Mouse (Mus musculus): ENCODE results near the gene Kdm1b. TPM values are rescaled to one million over a fixed set of nuclear protein-coding genes. Genes with fewer than 3 reads are reported as not detected.

The Kdm1b gene
- polyA plus RNA-seq, 1 experiment: 11.4 TPM

DNA sequence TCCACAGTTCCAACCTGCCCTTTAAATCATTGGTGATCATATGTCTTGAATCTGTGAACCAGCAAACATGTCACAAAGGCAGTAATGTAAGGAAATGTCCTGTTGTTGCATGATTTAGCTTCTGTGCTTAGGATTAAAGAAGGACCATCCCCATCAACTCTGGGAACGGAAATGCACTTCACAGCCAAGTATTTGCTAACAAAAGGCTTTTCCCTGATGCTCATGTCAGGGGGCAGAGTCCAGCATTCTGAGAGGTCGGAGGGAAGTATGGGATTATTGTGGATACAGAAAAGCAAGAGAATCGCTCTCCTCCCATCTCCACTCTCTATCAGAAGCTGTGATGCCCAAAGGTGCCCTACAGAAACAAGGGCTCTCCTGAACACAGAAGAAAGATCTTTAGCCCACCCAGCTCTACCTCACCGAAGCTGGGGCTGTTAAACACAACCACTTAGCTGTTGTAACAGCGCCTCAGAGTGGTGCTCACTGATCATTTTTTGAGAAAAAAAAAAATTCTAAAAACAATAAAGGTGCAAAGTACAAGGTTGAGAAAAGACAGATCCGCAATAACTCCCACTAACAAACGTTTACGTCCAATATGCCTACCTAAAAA is 1.2 kb upstream of the Kdm1b start:
- H3K27ac ChIP-seq (ENCODE audit: insufficient read depth, low read depth, low read length): peak overlapping the region; percentile 91; the same call in 1 of the 2 replicates
- peak; percentile 66 for DNase-seq
- peaks cover 24% of the 10 kb centered on the region; the same call in 1 of the 2 replicates for H3K4me1 ChIP-seq (ENCODE audit: control insufficient read depth, insufficient read depth, low read length)
- TF ChIP-seq CTCF (conservative IDR thresholded peaks at IDR 0.05; ENCODE audit: insufficient read depth, insufficient read length, low read depth, low read length) (peak; percentile 15; the same call in 1 of the 2 replicates), POLR2A (IDR thresholded peaks at IDR 0.05; ENCODE audit: low read depth, low read length) (no peak)
- H3K4me3 ChIP-seq (ENCODE audit: insufficient read depth, low read depth, low read length): peak overlapping the region; percentile 21
- H3K36me3 ChIP-seq (ENCODE audit: control insufficient read depth, insufficient read depth, low read length): no peaks in the 10 kb centered on the region
- H3K27me3 ChIP-seq (replicated peaks; ENCODE audit: control insufficient read depth, insufficient read depth, low read length): no peaks in the 10 kb centered on the region
- 28% methylated on average over 8 of the region's 8 CpGs for WGBS

DNA sequence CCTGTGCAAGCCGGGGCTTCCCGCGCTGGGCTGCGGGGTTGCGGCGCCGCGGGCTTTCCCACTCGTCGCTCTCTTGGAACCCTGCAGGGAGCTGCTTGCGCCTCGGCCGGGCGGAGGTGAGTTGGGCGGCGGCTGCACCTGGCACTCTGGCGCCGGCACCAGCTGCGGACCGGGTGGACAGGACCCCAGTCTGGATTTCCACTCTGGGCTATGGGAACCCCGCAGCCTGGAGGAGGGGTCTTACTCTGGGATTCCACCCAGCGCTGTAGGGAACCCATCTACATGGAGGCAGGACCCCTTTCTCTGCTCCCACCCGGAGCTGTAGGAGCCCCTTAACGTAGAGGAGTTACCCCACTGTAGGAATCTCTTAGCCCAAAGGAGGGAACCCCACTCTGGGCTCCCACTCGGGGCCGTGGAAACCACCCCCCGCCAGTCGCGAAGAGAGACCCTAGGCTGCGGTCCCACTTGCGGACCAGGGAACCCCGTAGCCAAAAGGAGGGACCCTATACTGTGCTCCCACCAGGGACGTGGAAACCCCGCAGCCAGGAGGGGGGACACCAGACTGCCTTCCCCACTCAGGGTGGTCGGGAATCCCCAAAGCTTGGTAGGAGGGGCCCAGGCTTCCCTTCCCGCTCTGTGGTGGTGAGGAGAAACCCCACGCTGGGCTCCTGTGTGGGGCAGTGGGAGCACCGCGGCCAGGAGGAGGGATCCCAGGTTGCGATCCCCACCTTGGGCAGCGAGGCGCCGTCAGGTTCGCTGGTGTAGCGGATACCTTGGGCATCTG is 726 bp downstream of the Kdm1b start:
- 0 out of 2 replicates have a peak overlapping the region, but pooled peaks have one; percentile 46 for H3K27ac ChIP-seq (ENCODE audit: insufficient read depth, low read depth, low read length)
- WGBS: under 1% methylated on average over 45 of the region's 45 CpGs

DNA sequence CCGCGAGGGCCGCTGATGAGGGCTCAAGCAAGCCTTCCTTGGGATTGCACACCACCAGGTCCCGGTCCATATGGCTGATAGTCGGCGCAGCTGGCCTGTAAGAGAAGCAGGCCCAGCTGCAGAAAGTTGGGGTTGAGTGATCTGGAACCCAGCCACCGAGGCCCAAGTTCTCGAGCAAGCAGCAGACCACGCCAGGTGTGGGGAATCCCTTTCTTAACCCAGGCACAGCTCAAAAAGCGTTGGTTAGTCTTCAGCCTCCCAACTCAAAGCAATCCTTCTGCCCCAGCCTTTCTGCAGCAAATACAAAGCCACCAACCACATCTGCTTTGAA is 1.3 kb downstream of the Kdm1b start, which contains the start of gene Tpmt:
TSS of gene Tpmt (minus strand) at position 121 of the 331 bp plus-strand sequence.
- 0 out of 2 replicates have a peak within 1 kb of the TSS, but pooled peaks have one; percentile 46 for H3K27ac ChIP-seq (ENCODE audit: insufficient read depth, low read depth, low read length)
- no peaks in the 10 kb centered on the region for H3K36me3 ChIP-seq (ENCODE audit: control insufficient read depth, insufficient read depth, low read length)
- peak within 1 kb of the TSS; percentile 78 for H3K4me3 ChIP-seq (ENCODE audit: insufficient read depth, low read depth, low read length)
- WGBS: 17% methylated on average over 10 of the region's 10 CpGs
- DNase-seq: peak; percentile 67
- peaks cover 23% of the 10 kb centered on the region; the same call in 1 of the 2 replicates for H3K4me1 ChIP-seq (ENCODE audit: control insufficient read depth, insufficient read depth, low read length)
- H3K27me3 ChIP-seq (replicated peaks; ENCODE audit: control insufficient read depth, insufficient read depth, low read length): no peaks in the 10 kb centered on the region
- TF ChIP-seq POLR2A (IDR thresholded peaks at IDR 0.05; ENCODE audit: low read depth, low read length): no peak
- no peak for TF ChIP-seq CTCF (conservative IDR thresholded peaks at IDR 0.05; ENCODE audit: insufficient read depth, insufficient read length, low read depth, low read length)

More for the DNA sequence above, 726 bp downstream of the Kdm1b start:
- no peak for DNase-seq
- no peaks in the 10 kb centered on the region for H3K36me3 ChIP-seq (ENCODE audit: control insufficient read depth, insufficient read depth, low read length)
- no peaks in the 10 kb centered on the region for H3K27me3 ChIP-seq (replicated peaks; ENCODE audit: control insufficient read depth, insufficient read depth, low read length)
- TF ChIP-seq POLR2A (IDR thresholded peaks at IDR 0.05; ENCODE audit: low read depth, low read length) (no peak), CTCF (conservative IDR thresholded peaks at IDR 0.05; ENCODE audit: insufficient read depth, insufficient read length, low read depth, low read length) (no peak)
- peaks cover 27% of the 10 kb centered on the region; the same call in 1 of the 2 replicates for H3K4me1 ChIP-seq (ENCODE audit: control insufficient read depth, insufficient read depth, low read length)
- H3K4me3 ChIP-seq (ENCODE audit: insufficient read depth, low read depth, low read length): peak overlapping the region; percentile 78

DNA sequence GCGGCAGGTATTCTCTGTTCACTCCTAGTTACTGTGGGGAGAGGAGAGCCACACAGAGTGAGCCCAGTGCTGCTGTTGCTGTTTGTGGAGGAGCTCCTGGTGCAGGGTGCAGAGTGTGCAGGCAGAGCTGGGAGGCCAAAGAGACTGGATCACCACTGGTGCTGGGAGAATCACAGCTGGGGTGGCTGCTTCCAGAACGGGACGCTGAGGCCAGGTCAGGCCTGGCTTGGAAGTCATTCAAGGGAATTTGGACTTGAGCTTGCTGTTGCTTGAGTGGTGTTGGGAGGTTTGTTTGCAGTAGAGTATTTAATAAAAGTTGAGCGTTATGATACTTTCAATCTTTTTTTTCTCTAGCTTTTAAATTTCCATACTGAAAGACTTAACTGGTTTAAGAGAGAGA is 4.7 kb downstream of the Kdm1b start:
- Histone ChIP-seq H3K4me3 (ENCODE audit: insufficient read depth, low read depth, low read length) (no peak overlapping the region), H3K27ac (ENCODE audit: insufficient read depth, low read depth, low read length) (no peak overlapping the region), H3K27me3 (replicated peaks; ENCODE audit: control insufficient read depth, insufficient read depth, low read length) (no peaks in the 10 kb centered on the region), H3K36me3 (ENCODE audit: control insufficient read depth, insufficient read depth, low read length) (no peaks in the 10 kb centered on the region), H3K4me1 (ENCODE audit: control insufficient read depth, insufficient read depth, low read length) (peaks cover 8% of the 10 kb centered on the region; the same call in 1 of the 2 replicates)
- peak; percentile 81 for DNase-seq
- WGBS: 52% methylated on average over 4 of the region's 4 CpGs
- TF ChIP-seq CTCF (conservative IDR thresholded peaks at IDR 0.05; ENCODE audit: insufficient read depth, insufficient read length, low read depth, low read length): no peak
- no peak for TF ChIP-seq POLR2A (IDR thresholded peaks at IDR 0.05; ENCODE audit: low read depth, low read length)

DNA sequence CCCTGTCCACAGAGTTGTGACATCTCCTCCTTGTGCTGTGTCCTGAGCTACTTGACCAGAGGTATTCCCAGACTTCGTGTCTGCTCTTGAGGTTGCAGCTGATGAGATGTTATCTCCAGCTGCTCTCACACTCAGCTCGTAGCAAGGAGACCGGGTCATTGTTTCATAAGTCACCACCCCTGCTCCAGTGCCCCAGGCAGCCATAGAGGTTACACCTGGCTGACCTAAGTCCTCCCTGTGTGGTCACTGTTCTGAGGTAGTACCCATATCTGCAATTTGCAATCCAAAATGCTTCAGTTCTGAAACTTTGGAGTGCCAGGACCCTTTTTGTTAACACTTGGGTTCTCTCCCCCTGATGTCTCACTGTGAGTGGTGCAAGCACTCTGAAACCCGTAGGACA is 6.7 kb downstream of the Kdm1b start:
- peak; percentile 28 for DNase-seq
- 63% methylated on average over 4 of the region's 4 CpGs for WGBS
- no peaks in the 10 kb centered on the region for H3K27me3 ChIP-seq (replicated peaks; ENCODE audit: control insufficient read depth, insufficient read depth, low read length)
- H3K36me3 ChIP-seq (ENCODE audit: control insufficient read depth, insufficient read depth, low read length): no peaks in the 10 kb centered on the region
- H3K27ac ChIP-seq (ENCODE audit: insufficient read depth, low read depth, low read length): no peak overlapping the region
- TF ChIP-seq CTCF (conservative IDR thresholded peaks at IDR 0.05; ENCODE audit: insufficient read depth, insufficient read length, low read depth, low read length): no peak
- TF ChIP-seq POLR2A (IDR thresholded peaks at IDR 0.05; ENCODE audit: low read depth, low read length): no peak
- H3K4me3 ChIP-seq (ENCODE audit: insufficient read depth, low read depth, low read length): no peak overlapping the region
- peaks cover 6% of the 10 kb centered on the region; the same call in 1 of the 2 replicates for H3K4me1 ChIP-seq (ENCODE audit: control insufficient read depth, insufficient read depth, low read length)

DNA sequence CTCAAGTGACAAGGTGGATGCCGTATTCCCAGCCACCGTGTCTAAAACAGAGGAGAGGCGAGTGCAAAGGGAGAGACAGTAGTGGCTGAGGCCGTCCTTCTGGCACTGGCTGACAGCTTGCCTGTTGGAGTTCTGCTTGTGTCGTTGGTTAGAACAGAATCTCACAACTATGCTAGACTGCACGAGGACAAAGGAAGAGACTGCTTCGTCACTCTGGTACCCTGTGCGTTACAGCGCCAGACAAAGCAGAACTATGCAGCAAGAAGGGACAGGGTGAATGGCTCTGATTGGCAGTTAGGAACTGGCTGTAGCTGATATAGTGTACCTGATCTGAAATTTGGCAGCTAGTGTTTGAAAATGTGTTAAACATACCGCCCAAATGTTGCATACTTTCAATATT is 10.7 kb downstream of the Kdm1b start:
- Histone ChIP-seq H3K27ac (ENCODE audit: insufficient read depth, low read depth, low read length) (no peak overlapping the region), H3K4me1 (ENCODE audit: control insufficient read depth, insufficient read depth, low read length) (no peaks in the 10 kb centered on the region), H3K36me3 (ENCODE audit: control insufficient read depth, insufficient read depth, low read length) (no peaks in the 10 kb centered on the region; the same call in 1 of the 2 replicates), H3K4me3 (ENCODE audit: insufficient read depth, low read depth, low read length) (no peak overlapping the region), H3K27me3 (replicated peaks; ENCODE audit: control insufficient read depth, insufficient read depth, low read length) (no peaks in the 10 kb centered on the region)
- TF ChIP-seq POLR2A (IDR thresholded peaks at IDR 0.05; ENCODE audit: low read depth, low read length) (no peak), CTCF (conservative IDR thresholded peaks at IDR 0.05; ENCODE audit: insufficient read depth, insufficient read length, low read depth, low read length) (no peak)
- 89% methylated on average over 10 of the region's 10 CpGs for WGBS
- DNase-seq: no peak

DNA sequence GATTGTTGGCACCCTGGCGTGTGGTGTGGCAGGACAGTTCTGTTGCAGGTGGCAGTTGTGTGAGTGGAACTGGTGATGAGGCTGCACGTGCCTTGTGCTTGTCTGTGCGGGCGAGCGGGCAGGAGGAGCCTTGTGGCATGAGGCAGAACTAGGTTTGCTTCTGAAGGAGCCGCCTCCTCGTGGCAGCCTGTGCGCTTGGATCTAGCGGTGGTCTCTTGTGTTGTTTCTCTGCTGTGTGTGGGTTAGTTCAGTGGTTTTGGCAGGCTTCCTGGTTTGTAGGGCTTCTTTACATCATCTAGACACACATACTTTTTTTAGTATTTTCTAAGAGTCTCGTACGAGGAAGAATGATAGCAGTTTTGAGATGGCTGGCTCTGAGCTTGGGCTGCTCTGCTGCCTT is 12.8 kb downstream of the Kdm1b start:
- Histone ChIP-seq H3K27me3 (replicated peaks; ENCODE audit: control insufficient read depth, insufficient read depth, low read length) (no peaks in the 10 kb centered on the region), H3K4me1 (ENCODE audit: control insufficient read depth, insufficient read depth, low read length) (no peaks in the 10 kb centered on the region), H3K27ac (ENCODE audit: insufficient read depth, low read depth, low read length) (no peak overlapping the region), H3K36me3 (ENCODE audit: control insufficient read depth, insufficient read depth, low read length) (no peaks in the 10 kb centered on the region; the same call in none of the 2 replicates), H3K4me3 (ENCODE audit: insufficient read depth, low read depth, low read length) (no peak overlapping the region)
- no peak for TF ChIP-seq CTCF (conservative IDR thresholded peaks at IDR 0.05; ENCODE audit: insufficient read depth, insufficient read length, low read depth, low read length)
- no peak for TF ChIP-seq POLR2A (IDR thresholded peaks at IDR 0.05; ENCODE audit: low read depth, low read length)
- no peak for DNase-seq
- 84% methylated on average over 11 of the region's 11 CpGs for WGBS
